Mouse (Mus musculus) intestine, embryonic 14.5 days (tissue): ENCODE measurements around the gene Fndc10. TPM values are rescaled to one million over a fixed set of nuclear protein-coding genes. Genes with fewer than 3 reads are reported as not detected.

Experiments
- ATAC-seq: fragments of 200-750 bp; cut with Nextera tagmentation; replicated peaks from 2 replicates; pipeline ENCODE4 v1.8.0; 2017; ENCODE audit warnings: low read depth, moderate number of reproducible peaks, moderate TSS enrichment, moderate library complexity; ENCODE audit not compliant: low FRiP score, low TSS enrichment
- DNase-seq: peaks from one replicate; pipeline ENCODE4 v3.0.0-alpha.2; 2018; ENCODE audit warnings: low spot score
- H3K27ac ChIP-seq: fragments of 300-500 bp; sonication (generic); 2 replicates; pipeline ENCODE4 v1.5.1; 2014; ENCODE audit warnings: low read depth, mild to moderate bottlenecking, control low read depth
- H3K27me3 ChIP-seq: fragments of 300-500 bp; sonication (generic); replicated peaks from 2 replicates; pipeline ENCODE4 v1.6.1; 2014; ENCODE audit warnings: low read length, control low read depth; ENCODE audit not compliant: control insufficient read depth, insufficient read depth
- H3K36me3 ChIP-seq: fragments of 300-500 bp; sonication (generic); 2 replicates; pipeline ENCODE4 v1.6.1; 2014; ENCODE audit warnings: low read length, control low read depth; ENCODE audit not compliant: control insufficient read depth, insufficient read depth
- H3K4me1 ChIP-seq: fragments of 300-500 bp; sonication (generic); replicated peaks from 2 replicates; pipeline ENCODE4 v1.6.1; 2014; ENCODE audit warnings: low read length, control low read depth, mixed read lengths; ENCODE audit not compliant: control insufficient read depth, insufficient read depth
- H3K4me2 ChIP-seq: fragments of 300-500 bp; sonication (generic); 2 replicates; pipeline ENCODE4 v1.6.1; 2014; ENCODE audit warnings: low read length
- H3K4me3 ChIP-seq: fragments of 300-500 bp; sonication (generic); 2 replicates; pipeline ENCODE4 v1.5.1; 2014; ENCODE audit warnings: low read depth, low read length, control low read depth, mixed read lengths
- H3K9ac ChIP-seq: fragments of 300-500 bp; sonication (generic); 2 replicates; pipeline ENCODE4 v1.6.1; 2014; ENCODE audit warnings: mild to moderate bottlenecking, low read length
- H3K9me3 ChIP-seq: fragments of 300-500 bp; sonication (generic); 2 replicates; pipeline ENCODE4 v1.6.1; 2016; ENCODE audit warnings: low read length, control low read depth; ENCODE audit not compliant: control insufficient read depth
- WGBS: fragments of 180-500 bp; shearing (Covaris S2); extraction: QIAGEN DNeasy Blood & Tissue Kit; methylation state at CpG from one replicate; pipeline ENCODE4 v1.1.7; 2014; 5-methylcytosine and 5-hydroxymethylcytosine counted together
- polyA plus RNA-seq: library from polyadenylated mRNA; unstranded; fragments of >200 nt; fragmentation: Nextera tagmentation; extraction: Ambion mirVana; gene quantifications from 2 replicates; pipeline ENCODE4 v1.2.1, GENCODE M21; 2014

Fndc10 gene
- polyA plus RNA-seq, 1 experiment from 2014 or later: 3.1 TPM

DNA sequence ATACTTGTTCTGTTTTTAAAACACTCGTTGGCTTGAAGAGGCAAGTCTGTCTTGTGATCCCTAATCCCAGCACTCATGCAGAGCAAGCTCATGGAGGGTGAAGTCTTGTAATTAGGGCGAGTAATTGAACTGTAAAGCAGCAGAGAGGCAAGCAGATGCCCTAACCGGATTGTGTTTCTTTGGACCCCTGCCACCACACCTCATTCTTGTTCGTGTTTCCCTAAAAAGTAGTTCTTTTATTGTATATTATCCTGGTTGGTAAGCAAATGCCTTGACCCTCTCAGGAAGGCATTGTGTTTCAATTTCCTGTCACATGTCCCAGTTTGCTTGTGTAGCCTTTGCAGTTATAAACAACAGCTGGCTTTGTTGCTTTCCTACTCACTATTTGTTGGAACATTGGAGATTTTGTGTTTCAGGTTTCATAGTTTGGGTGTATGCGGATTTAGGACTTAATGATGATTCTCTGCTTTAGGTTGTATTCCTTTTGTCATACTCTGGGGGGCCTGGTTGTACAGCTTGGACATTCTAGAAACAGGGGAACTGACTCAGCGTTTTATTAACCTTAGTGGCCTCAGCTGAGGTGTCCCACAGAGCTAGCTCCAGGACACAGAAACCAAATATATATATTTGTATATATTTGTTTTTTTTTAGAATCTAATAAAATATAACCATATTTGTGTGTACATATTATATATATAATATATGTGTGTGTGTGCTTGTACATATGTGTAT lies 16.5 kb downstream of the Fndc10 start:
- ATAC-seq (no peak), DNase-seq (no peak)
- Histone ChIP-seq H3K27me3 (no peaks in the 10 kb centered on the region), H3K36me3 (peaks cover 16% of the 10 kb centered on the region), H3K9ac (no peak overlapping the region), H3K4me3 (no peak overlapping the region), H3K4me1 (peaks cover 3% of the 10 kb centered on the region; the same call in 1 of the 2 replicates), H3K4me2 (no peak overlapping the region), H3K27ac (peak overlapping the region; percentile 9; the same call in 1 of the 2 replicates), H3K9me3 (no peaks in the 10 kb centered on the region)
- WGBS: 60% methylated on average over 6 of the region's 6 CpGs

GRCm38 (mm10) chr4:155721668-155722083 lies 27.5 kb downstream of the Fndc10 start:
- Histone ChIP-seq H3K4me3 (no peak overlapping the region), H3K9me3 (no peaks in the 10 kb centered on the region), H3K4me1 (no peaks in the 10 kb centered on the region), H3K27me3 (no peaks in the 10 kb centered on the region), H3K27ac (no peak overlapping the region), H3K4me2 (no peak overlapping the region), H3K36me3 (peaks cover 33% of the 10 kb centered on the region), H3K9ac (no peak overlapping the region)
- no peak for ATAC-seq
- 71% methylated on average over 4 of the region's 4 CpGs for WGBS
- DNase-seq: peak; percentile 61

- Histone ChIP-seq H3K36me3 (peaks cover 45% of the 10 kb centered on the region), H3K27ac (no peak overlapping the region), H3K4me2 (no peak overlapping the region), H3K9me3 (no peaks in the 10 kb centered on the region), H3K9ac (no peak overlapping the region), H3K4me3 (no peak overlapping the region), H3K27me3 (no peaks in the 10 kb centered on the region), H3K4me1 (no peaks in the 10 kb centered on the region)
- no peak for ATAC-seq
- DNase-seq: no peak
- 79% methylated on average over 2 of the region's 2 CpGs for WGBS
Observed at GRCm38 (mm10) chr4:155727993-155728392, 33.9 kb downstream of the Fndc10 start.

GRCm38 (mm10) chr4:155733267-155733666 lies 39.1 kb downstream of the Fndc10 start:
- DNase-seq (no peak), ATAC-seq (no peak)
- Histone ChIP-seq H3K9ac (no peak overlapping the region), H3K9me3 (no peaks in the 10 kb centered on the region), H3K4me1 (peaks cover 13% of the 10 kb centered on the region), H3K4me2 (no peak overlapping the region), H3K36me3 (peaks cover 44% of the 10 kb centered on the region), H3K4me3 (no peak overlapping the region), H3K27me3 (no peaks in the 10 kb centered on the region), H3K27ac (no peak overlapping the region)
- WGBS: 86% methylated on average over 10 of the region's 10 CpGs

GRCm38 (mm10) chr4:155734350-155734941 lies 40.3 kb downstream of the Fndc10 start, which contains the start of gene Tmem240:
Gene Tmem240 (plus strand): TSS chr4:155734800.
- Histone ChIP-seq H3K4me1 (peaks cover 13% of the 10 kb centered on the region), H3K4me2 (peak within 1 kb of the TSS; percentile 93), H3K4me3 (peak within 1 kb of the TSS; percentile 67), H3K27ac (peak within 1 kb of the TSS; percentile 73), H3K36me3 (peaks cover 46% of the 10 kb centered on the region), H3K27me3 (no peaks in the 10 kb centered on the region), H3K9ac (peak within 1 kb of the TSS; percentile 70), H3K9me3 (no peaks in the 10 kb centered on the region)
- DNase-seq: peak; percentile 93
- ATAC-seq: peak; percentile 93
- WGBS: under 1% methylated on average over 34 of the region's 35 CpGs

GRCm38 (mm10) chr4:155734951-155735702 lies 41.0 kb downstream of the Fndc10 start:
- WGBS: under 1% methylated on average over 61 of the region's 79 CpGs
- Histone ChIP-seq H3K27ac (peak overlapping the region; percentile 73), H3K9ac (peak overlapping the region; percentile 70), H3K9me3 (no peaks in the 10 kb centered on the region), H3K4me2 (peak overlapping the region; percentile 93), H3K4me3 (peak overlapping the region; percentile 67), H3K4me1 (peaks cover 13% of the 10 kb centered on the region), H3K27me3 (no peaks in the 10 kb centered on the region), H3K36me3 (peaks cover 49% of the 10 kb centered on the region)
- peak; percentile 73 for ATAC-seq
- peak; percentile 77 for DNase-seq

GRCm38 (mm10) chr4:155735788-155736187 lies 41.6 kb downstream of the Fndc10 start:
- WGBS: 60% methylated on average over 5 of the region's 5 CpGs
- no peak for DNase-seq
- Histone ChIP-seq H3K4me2 (peak overlapping the region; percentile 93), H3K9ac (peak overlapping the region; percentile 70), H3K27me3 (no peaks in the 10 kb centered on the region), H3K4me3 (peak overlapping the region; percentile 67), H3K9me3 (no peaks in the 10 kb centered on the region), H3K27ac (no peak overlapping the region), H3K4me1 (peaks cover 13% of the 10 kb centered on the region), H3K36me3 (peaks cover 54% of the 10 kb centered on the region)
- no peak for ATAC-seq

DNA sequence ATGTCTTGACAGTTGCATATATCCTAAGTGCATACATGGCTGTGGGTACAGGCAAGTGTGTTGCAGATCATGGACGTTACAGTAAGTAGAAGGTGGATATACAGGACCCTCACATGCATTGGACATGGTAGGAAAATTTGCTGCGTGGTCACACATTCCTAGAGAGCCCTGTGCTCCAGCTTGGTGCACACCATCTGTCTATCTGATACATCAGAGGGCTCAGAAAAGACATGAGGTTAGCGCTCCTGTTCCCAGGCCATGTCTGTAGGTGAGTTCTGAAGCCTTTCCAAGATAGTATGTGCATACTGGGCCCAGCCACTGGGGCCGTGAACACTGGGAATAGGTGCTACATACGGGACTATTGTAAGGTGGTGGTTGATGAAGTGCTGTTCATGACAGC lies 42.3 kb downstream of the Fndc10 start:
- Histone ChIP-seq H3K36me3 (peaks cover 54% of the 10 kb centered on the region), H3K4me1 (peaks cover 13% of the 10 kb centered on the region), H3K27ac (no peak overlapping the region), H3K4me3 (no peak overlapping the region), H3K27me3 (no peaks in the 10 kb centered on the region), H3K9me3 (no peaks in the 10 kb centered on the region), H3K4me2 (no peak overlapping the region), H3K9ac (no peak overlapping the region)
- WGBS: 87% methylated on average over 5 of the region's 5 CpGs
- no peak for ATAC-seq
- no peak for DNase-seq
